Mouse (Mus musculus) c-Kit-positive CD71-positive TER-119-positive erythroid progenitor cells, embryonic 14.5 days (primary cell): Measurements from ENCODE around the gene Kctd3.
"Not testable (repeated sequence)": the region's sequence is repeated elsewhere in the genome, so short reads cannot be mapped to it uniquely, and the experiment has no call there.

ENCODE experiments used
- DNase-seq: peaks from one replicate; pipeline ENCODE4 v3.0.0-alpha.2; 2013; ENCODE audit warnings: low spot score

Gene Kctd3

GRCm38 (mm10) chr1:189007239-189007979 is at the start of gene Kctd3:
Gene Kctd3, minus strand, starts transcription at chr1:189007841.
- peak; percentile 85 for DNase-seq

- DNase-seq, result peak; percentile 4
These were observed 49.8 kb upstream of the Kctd3 start for GRCm38 (mm10) chr1:189057425-189057824.

DNA sequence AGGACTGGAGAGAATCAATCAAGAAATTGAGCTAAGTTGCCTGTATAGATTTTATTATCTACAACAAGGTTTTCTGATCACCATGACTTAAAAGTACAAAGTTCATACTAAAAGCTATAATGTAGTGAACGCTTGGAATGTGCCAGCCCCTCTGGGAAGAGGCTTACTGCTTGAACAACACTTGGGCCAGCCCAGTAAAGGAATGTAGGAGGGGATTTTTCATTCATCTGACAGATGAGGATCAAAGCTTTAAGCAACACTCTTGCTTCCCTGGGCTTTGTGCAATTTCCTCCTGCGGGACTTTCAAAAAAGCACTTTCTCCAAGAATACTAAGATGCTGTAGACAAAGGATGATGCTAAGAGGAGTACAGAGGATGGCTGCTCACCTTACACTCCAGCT is 48.3 kb upstream of the Kctd3 start:
- DNase-seq, result no peak

DNA sequence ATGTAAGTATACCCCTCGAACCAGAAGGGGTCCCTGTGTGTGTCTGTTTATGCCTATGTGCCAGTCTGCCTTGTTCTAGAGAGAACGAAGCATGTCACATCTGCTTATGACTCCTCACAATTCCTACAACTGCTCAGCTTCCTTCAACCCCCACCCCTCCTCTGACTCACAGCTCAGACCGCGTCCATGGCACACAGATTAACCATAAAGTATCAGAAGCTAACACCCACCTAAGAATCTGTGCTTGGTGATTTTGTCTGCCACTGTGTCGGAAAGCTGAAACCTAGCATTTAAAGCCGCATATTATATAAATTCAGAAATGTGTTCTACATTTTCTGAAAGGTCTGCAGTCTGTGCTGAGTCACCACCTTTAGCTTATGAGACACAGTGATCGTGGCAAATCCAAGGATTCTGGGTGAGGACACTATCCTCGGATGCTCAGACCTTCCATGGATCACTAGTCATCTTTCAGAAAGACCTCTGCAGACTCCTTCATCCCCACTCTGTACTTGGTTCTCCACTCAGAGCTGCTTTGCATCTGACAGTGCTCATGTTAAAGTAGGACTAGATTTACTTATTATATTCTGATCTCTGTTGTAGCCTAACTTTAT is 47.4 kb upstream of the Kctd3 start:
- no peak for DNase-seq

GRCm38 (mm10) chr1:189054191-189054590 is 46.5 kb upstream of the Kctd3 start:
- DNase-seq, result no peak

DNA sequence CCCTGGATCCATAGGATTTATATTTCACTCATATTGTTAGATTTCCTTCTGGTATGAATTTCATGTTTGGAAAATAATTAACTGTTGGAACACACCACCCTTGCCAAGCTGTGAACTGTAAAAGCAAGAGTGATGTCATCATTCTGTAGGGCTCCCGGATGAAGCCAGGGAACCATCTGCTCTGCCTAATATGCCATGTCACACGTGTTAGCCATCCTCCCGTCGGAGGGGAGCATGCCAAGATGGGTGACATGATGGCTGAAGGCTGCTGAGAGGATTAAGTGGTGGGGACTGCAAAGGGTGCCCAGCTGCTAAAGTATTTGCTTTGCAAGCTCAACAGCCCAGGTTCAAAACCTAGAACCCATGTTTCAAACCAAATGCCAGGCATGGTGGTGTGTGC is 44.5 kb upstream of the Kctd3 start:
- DNase-seq, result no peak

DNA sequence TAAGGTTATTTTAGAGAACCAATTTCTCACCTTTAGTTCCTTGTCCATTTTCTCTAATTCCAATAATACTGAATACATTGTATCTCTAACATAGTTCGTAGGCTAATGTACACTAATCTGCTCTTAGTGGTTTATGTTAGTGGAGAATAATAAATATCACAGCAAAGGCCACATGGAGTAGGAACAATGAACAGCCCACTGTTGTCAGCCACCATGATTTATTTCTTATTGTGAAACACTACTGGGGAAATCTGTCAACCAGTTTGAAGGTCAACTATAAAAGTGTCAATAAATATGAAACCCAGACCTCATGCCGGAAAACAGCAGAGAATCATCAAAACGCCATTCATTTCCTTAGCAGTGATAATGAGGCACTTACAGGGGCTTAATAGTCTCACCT is 42.5 kb upstream of the Kctd3 start:
- DNase-seq, result no peak

GRCm38 (mm10) chr1:189048331-189048730 is 40.7 kb upstream of the Kctd3 start:
- DNase-seq, result no peak

- no peak for DNase-seq
These were observed 40.3 kb upstream of the Kctd3 start for GRCm38 (mm10) chr1:189047918-189048317.

DNA sequence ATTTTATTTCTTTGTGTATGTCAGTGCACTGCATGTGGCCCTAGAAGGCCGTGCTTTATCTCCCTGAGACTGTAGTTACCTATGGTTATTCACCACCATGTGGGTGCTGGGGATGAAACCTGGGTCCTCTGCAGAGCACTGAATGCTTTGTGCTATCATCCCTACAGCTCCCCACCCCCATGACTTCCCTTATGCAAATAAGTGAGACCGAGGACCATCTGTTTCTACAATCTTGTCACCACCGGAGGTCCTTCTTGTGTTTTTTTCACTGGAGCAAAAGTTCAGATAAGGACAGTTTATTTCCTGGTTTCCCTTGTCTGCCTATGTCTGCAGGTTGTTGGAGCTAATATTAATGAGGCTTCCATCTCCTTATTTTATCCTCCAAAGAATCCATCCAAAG is 39.2 kb upstream of the Kctd3 start:
- no peak for DNase-seq

DNA sequence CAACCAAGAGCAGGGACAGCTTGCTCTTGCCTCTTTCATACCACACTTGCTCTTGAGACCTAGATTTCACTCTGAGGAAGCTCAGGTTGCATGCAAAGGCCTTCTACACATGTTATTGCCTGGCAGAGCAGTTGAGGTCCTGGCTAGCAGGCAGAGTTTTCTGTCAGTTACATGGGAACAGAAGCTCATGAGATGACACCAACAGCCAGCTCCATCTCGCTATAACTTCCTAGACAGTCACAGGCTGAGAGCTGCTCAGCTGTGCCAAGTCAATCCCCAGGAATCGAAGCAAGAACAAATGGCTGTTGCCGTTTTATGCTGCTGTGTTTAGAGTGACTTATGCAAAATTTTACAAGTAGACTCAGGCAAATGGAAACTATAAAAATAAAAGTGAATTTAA is 38.7 kb upstream of the Kctd3 start:
- DNase-seq, result no peak

- no peak for DNase-seq
These were observed 33.6 kb upstream of the Kctd3 start for GRCm38 (mm10) chr1:189041261-189041660.

- DNase-seq, result no peak
These were observed 31.7 kb upstream of the Kctd3 start for GRCm38 (mm10) chr1:189039348-189039747.

DNA sequence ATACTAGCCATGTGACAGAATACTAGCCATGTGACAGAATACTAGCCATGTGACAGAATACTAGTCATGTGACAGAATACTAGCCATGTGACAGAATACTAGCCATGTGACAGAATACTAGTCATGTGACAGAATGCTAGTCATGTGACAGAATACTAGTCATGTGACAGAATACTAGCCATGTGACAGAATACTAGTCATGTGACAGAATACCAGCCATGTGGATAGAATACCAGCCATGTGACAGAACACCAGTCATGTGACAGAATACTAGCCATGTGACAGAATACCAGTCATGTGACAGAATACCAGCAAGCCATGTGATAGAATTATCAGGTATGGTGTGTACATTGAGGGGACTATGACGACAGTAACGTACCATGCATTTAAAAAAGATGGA is 25.2 kb upstream of the Kctd3 start:
- not testable (repeated sequence) for DNase-seq

- no peak for DNase-seq
These were observed 23.3 kb upstream of the Kctd3 start for GRCm38 (mm10) chr1:189030975-189031374.

GRCm38 (mm10) chr1:189028267-189028666 is 20.6 kb upstream of the Kctd3 start:
- DNase-seq, result no peak

DNA sequence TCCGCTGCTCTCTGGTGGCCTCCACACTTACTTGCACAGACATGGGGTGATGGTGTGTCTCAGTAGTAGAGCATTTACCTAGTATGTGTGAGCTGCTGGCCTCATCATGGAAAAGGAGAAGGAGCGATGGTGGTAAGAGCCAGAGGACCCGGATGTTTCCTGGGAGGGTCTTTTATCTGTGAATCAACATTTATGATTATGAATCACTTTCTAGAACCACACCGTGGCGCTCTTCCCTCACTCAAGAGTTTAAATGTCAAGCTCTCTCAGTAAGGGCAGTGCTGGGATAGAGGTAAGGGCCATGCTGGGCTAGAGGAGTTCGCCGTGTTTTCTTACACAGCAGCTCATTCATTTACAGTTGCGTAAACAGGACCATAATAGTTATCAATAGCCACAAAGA is 19.2 kb upstream of the Kctd3 start:
- DNase-seq, result no peak

GRCm38 (mm10) chr1:189023701-189024080 is 16.1 kb upstream of the Kctd3 start:
- no peak for DNase-seq

DNA sequence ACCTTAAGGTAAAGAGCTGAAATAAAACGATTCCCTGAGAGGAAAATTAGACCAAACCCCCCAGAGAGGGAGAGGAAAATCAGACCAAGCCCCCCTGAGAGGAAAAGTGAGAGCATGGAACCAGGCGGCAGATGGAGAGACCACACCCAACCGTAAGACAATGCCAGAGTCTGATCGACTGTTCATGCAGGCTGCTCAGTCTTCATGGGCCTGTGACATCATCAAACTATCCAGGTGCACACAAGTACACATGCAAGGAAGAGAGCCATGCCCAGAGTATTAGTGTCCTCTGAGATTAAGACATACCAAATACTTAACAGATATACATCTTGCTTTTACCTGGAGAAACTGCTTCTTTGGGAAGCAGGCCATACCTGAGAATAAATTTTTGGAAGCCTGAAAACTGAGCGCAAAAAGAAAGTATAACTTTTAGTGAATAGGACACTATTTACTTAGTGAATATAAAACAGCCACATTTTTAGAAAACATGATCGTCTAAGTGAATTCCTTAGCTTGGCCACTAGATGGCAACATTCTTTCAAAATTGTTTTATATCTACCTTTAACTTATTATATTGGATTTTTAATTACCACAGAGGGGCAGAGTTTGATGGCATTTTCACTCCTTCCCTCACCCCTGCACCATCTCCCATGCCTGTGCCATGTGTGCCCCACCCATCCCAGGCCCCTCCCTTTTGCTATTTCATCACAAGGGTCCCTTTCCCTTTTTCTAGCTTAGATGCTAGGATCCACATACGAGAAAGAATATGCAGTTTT is 15.5 kb upstream of the Kctd3 start:
- DNase-seq, result peak; percentile 25

GRCm38 (mm10) chr1:189015372-189015771 is 7.7 kb upstream of the Kctd3 start:
- DNase-seq, result no peak

GRCm38 (mm10) chr1:189013587-189013921 is 5.9 kb upstream of the Kctd3 start:
- DNase-seq, result no peak

DNA sequence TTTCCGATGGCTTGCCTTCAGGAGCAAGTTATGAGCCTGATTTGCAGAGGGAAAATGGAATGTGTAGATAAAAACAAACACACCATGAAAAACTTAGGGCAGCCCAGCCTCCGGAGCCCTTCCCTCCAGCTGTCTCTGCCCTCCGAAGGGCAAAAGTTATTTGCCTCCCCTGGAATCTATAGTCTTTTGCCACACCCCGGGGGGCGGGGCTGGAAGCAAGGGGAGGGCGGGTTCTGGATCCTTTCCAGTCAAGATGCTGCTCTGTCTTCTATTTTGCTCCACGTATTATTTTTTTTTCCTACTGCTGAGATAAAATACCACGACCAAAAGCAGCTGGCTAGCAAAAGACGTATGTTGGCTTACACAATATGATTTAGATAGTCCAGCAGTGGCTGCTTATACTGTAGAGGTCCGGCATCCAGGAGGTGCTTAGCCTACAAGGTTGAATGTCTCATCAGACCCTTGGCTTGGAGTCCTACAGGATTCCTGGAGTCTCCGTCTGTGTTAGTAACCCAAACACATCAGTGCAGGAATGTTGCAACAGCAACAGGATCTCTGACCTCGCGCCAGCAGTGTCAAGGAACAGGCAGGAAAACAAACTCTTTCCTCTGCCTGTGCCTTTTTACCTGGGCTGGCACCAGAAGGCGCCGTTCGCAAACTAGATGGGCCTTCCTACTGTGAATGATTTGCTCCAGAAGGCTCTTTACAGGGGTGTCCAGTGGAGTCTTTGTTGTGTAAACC is 5.4 kb upstream of the Kctd3 start:
- DNase-seq, result no peak

GRCm38 (mm10) chr1:189010671-189011070 is 3.0 kb upstream of the Kctd3 start:
- no peak for DNase-seq
